ENCODE assay signal across 9 mouse cellular contexts in genomic region chr1:153730671-153731070, GRCm38 (mm10). TPM values are rescaled to one million over a fixed set of nuclear protein-coding genes. Genes with fewer than 3 reads are reported as not detected.
DNase-seq lines count a peak whose midpoint lies in the region; ATAC-seq lines count a peak whose summit lies in the region.
"Had no signal": no experiment of that assay in that cellular context is flagged by ENCODE, and none has a peak within 500 bp of the region (broad histone marks: within the 10 kb centered on the region; RNA-seq: fewer than 3 reads in every experiment).

No protein-coding gene starts in this region.

- H3K9ac ChIP-seq in neural tube, embryonic 13.5 days, result no peak overlapping the region
- no peak overlapping the region for H3K9ac ChIP-seq in neural tube, embryonic 15.5 days (replicated peaks)
- H3K9ac ChIP-seq: limb, embryonic 13.5 days had no signal

- H3K27me3 ChIP-seq in neural tube, embryonic 13.5 days, result 0 out of 2 replicates have a peak, but pooled peaks cover 4% of the 10 kb centered on the region
- no peaks in the 10 kb centered on the region for H3K27me3 ChIP-seq in neural tube, embryonic 15.5 days (replicated peaks)
- H3K27me3 ChIP-seq: limb, embryonic 13.5 days had no signal

- H3K9me3 ChIP-seq in neural tube, embryonic 13.5 days, result no peaks in the 10 kb centered on the region
- no peaks in the 10 kb centered on the region for H3K9me3 ChIP-seq in neural tube, embryonic 15.5 days (replicated peaks)
- H3K9me3 ChIP-seq: limb, embryonic 13.5 days had no signal

- WGBS in neural tube, embryonic 13.5 days, result 67% methylated on average over 3 of the region's 3 CpGs
- 63% methylated on average over 3 of the region's 3 CpGs for WGBS in neural tube, embryonic 15.5 days

- H3K4me3 ChIP-seq in neural tube, embryonic 13.5 days, result no peak overlapping the region
- H3K4me3 ChIP-seq in neural tube, embryonic 15.5 days (replicated peaks), result no peak overlapping the region
- H3K4me3 ChIP-seq: limb, embryonic 13.5 days had no signal

- no peak for ATAC-seq in neural tube, embryonic 13.5 days (ENCODE audit: low read depth)
- no peak for ATAC-seq in neural tube, embryonic 15.5 days (ENCODE audit: low FRiP score)

- intact Hi-C loops in heart, postnatal 10 days (cut with DNase I), result no loop called here

- H3K27ac ChIP-seq in neural tube, embryonic 13.5 days (replicated peaks), result peak overlapping the region; percentile 62
- peak overlapping the region; percentile 3 for H3K27ac ChIP-seq in neural tube, embryonic 15.5 days (replicated peaks)
- H3K27ac ChIP-seq: limb, embryonic 13.5 days had no signal

- H3K4me2 ChIP-seq in neural tube, embryonic 13.5 days, result no peak overlapping the region
- no peak overlapping the region for H3K4me2 ChIP-seq in neural tube, embryonic 15.5 days
- H3K4me2 ChIP-seq: limb, embryonic 13.5 days had no signal

- peaks cover 35% of the 10 kb centered on the region for H3K4me1 ChIP-seq in neural tube, embryonic 13.5 days (replicated peaks)
- H3K4me1 ChIP-seq in neural tube, embryonic 15.5 days, result peaks cover 18% of the 10 kb centered on the region

- DNase-seq in cerebellum, postnatal 14 days, result peak; percentile 34
- no peak for DNase-seq in cerebellum, postnatal 4 days (ENCODE audit: low spot score in 2 of 2)
- DNase-seq in neural tube, embryonic 10.5 days (ENCODE audit: extremely low spot score, low spot score), result no peak
- peak; percentile 79 to 83 for DNase-seq in heart, postnatal 10 days
- no peak for DNase-seq in ovary, adult 18-20 months (ENCODE audit: low spot score)
- DNase-seq in thymus, postnatal 0 days (ENCODE audit: low spot score), result no peak

- H3K36me3 ChIP-seq in neural tube, embryonic 13.5 days, result no peaks in the 10 kb centered on the region
- no peaks in the 10 kb centered on the region for H3K36me3 ChIP-seq in neural tube, embryonic 15.5 days
- H3K36me3 ChIP-seq: limb, embryonic 13.5 days had no signal

RNA-seq across cellular contexts. Expression of gene Rgs16, which starts 9.5 kb away (rescaled TPM):
- 22.9 and 28.1 TPM in 2 replicates for polyA plus RNA-seq in neural tube, embryonic 13.5 days (2015; fragmentation: Nextera tagmentation; extraction: Ambion mirVana)
- 1 to 10 TPM; 2.4 to 3.5 TPM for total RNA-seq in heart, postnatal 10 days (2021)
- polyA plus RNA-seq in neural tube, embryonic 15.5 days (2015; fragmentation: Nextera tagmentation; extraction: Ambion mirVana), result 11.3 and 14.3 TPM in 2 replicates
- polyA plus RNA-seq in thymus, postnatal 0 days (2015; fragmentation: Nextera tagmentation; extraction: Ambion mirVana), result 4.1 and 4.3 TPM in 2 replicates

RNA-seq across cellular contexts. Expression of gene Rnasel, which starts 18.6 kb away (rescaled TPM):
- 38.8 and 43.6 TPM in 2 replicates for polyA plus RNA-seq in neural tube, embryonic 13.5 days (2015; fragmentation: Nextera tagmentation; extraction: Ambion mirVana)
- 10 to 100 TPM; 12.5 to 15.4 TPM for total RNA-seq in heart, postnatal 10 days (2021)
- 31.4 and 32.0 TPM in 2 replicates for polyA plus RNA-seq in neural tube, embryonic 15.5 days (2015; fragmentation: Nextera tagmentation; extraction: Ambion mirVana)
- 13.7 and 22.1 TPM in 2 replicates for polyA plus RNA-seq in thymus, postnatal 0 days (2015; fragmentation: Nextera tagmentation; extraction: Ambion mirVana)

Comparison
In these comparisons a context has a peak if more than half of its experiments do, and no peak if none do; other contexts are left out.
1. DNase-seq: peak in cerebellum, postnatal 14 days (2 of 2) and heart, postnatal 10 days (2 of 2); none in cerebellum, postnatal 4 days (0 of 2), neural tube, embryonic 10.5 days (single experiment), ovary, adult 18-20 months (single experiment) and thymus, postnatal 0 days (single experiment).